Mouse (Mus musculus): Measurements from ENCODE around the gene Hmgcl.

Hmgcl gene

GRCm38 (mm10) chr4:135928376-135928775 lies 17.9 kb upstream of the Hmgcl start:
- peak; percentile 34 to 62 for DNase-seq

GRCm38 (mm10) chr4:135929405-135929804 lies 16.8 kb upstream of the Hmgcl start:
- no peak for DNase-seq

DNA sequence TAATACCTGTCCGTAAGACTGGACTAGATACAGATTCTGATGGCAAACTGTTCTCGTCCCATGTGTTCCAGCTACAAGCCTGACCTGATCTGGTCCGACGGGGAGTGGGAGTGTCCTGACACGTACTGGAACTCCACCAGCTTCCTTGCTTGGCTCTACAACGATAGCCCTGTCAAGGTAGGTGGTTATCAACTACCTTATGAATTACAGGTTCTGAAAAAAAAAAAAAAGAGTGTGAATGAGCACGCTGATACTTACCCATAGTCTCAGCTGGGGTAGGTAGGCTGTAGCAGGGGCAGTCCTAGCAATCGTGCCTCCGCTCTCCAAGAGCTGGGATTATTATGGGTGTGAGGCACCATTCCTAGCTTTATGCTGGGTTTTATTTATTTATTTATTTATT lies 16.4 kb upstream of the Hmgcl start:
- DNase-seq: no peak

GRCm38 (mm10) chr4:135930239-135930638 lies 16.0 kb upstream of the Hmgcl start:
- peak in 1 of 2 experiments; percentile 34 for DNase-seq

GRCm38 (mm10) chr4:135931832-135932231 lies 14.4 kb upstream of the Hmgcl start:
- DNase-seq: peak in 1 of 2 experiments; percentile 54

DNA sequence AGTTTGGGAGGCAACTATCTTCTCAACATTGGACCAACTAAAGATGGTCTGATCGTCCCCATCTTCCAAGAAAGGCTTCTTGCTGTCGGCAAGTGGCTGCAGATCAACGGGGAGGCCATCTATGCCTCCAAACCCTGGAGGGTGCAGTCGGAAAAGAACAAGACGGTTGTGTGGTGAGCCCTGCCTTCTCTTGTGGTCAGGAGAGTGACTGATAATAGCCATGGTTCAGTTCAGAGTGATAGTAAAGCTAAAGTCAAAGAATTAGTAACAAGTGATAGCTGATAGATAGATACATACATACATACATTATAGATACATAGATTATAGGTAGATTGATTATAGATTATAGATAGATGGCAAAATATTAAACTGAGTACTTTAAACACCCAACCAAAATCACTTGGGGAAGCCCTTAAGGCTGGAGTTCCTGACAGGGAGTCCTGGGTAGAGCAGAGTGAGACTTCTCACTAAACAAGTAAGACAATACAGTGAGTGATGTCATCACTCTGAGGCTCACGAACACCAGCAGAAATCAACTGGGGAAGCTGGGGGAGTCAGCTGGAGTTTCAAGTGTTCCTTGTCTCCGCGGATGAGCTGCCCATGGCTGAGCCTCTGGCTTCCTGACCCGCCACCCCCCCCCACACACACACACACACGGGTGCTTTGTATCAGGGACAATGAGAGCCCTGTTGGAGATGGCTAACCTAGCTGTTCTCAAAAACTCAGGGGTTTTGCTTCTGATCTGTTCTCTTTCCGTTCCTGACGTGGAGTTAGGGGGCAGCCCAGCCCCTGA lies 11.3 kb upstream of the Hmgcl start:
- DNase-seq: no peak

- no peak for DNase-seq
Observed at GRCm38 (mm10) chr4:135935502-135935901, 10.7 kb upstream of the Hmgcl start.

- no peak for DNase-seq
Observed at GRCm38 (mm10) chr4:135938858-135939257, 7.4 kb upstream of the Hmgcl start.

- peak in 1 of 2 experiments; percentile 55 for DNase-seq
Observed at GRCm38 (mm10) chr4:135941026-135941425, 5.2 kb upstream of the Hmgcl start.

GRCm38 (mm10) chr4:135942193-135942592 lies 4.1 kb upstream of the Hmgcl start:
- no peak for DNase-seq

DNA sequence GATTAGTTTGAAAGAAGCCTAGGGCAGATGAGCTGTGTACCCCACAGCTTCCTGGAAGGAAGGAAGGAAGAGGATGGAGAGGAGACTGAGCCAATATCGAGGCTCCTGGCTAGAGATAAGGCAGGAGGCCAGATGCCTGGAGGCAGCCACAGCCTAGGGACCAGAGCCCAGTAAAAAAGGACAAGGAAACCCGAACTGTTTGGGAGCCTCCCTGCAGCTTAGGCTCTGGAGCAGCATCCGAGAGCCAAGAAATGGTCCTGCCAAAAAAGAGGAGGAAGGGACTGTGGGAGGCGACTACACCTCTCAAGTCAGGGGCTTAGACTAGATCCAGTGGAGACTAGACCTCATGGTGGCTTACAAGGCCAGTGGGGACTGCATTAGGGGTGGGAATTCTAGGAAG lies 2.9 kb upstream of the Hmgcl start:
- no peak for DNase-seq

- no peak for DNase-seq
Observed at GRCm38 (mm10) chr4:135945706-135946105, 542 bp upstream of the Hmgcl start.

DNA sequence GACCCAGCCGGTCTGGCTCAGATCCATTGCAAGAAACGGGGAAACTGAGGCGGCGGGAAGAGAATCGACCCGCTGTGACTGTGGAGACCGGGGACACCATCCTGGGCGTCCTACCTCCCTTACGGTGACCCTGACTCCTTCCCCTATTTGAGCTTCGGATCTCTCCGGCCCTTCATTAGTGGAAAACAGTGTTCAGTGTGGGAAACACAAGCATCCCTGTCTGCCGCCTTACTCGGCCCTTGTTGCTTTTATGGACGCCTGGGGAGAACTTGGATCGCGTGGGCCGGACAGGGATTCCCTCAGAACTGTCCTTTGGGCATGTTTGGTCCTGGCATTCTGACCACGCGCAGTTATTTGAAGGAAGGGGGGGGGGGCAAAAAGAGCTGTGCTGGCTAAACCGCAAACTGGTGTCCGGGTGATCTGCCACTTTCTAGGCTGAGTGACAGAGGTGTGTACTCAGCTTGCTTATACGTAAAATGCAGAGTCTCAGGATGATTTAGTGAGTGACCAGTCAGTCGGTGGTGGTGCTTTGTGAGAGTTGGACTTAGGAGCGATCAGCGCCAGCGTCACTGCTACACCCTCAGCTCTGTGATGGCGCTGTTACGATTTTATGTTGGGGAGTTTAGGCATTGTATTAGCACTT lies 532 bp downstream of the Hmgcl start:
- peak in 1 of 2 experiments; percentile 48 for DNase-seq

GRCm38 (mm10) chr4:135948142-135948541 lies 1.9 kb downstream of the Hmgcl start:
- DNase-seq: no peak

GRCm38 (mm10) chr4:135949475-135949874 lies 3.2 kb downstream of the Hmgcl start:
- peak; percentile 54 to 68 for DNase-seq

DNA sequence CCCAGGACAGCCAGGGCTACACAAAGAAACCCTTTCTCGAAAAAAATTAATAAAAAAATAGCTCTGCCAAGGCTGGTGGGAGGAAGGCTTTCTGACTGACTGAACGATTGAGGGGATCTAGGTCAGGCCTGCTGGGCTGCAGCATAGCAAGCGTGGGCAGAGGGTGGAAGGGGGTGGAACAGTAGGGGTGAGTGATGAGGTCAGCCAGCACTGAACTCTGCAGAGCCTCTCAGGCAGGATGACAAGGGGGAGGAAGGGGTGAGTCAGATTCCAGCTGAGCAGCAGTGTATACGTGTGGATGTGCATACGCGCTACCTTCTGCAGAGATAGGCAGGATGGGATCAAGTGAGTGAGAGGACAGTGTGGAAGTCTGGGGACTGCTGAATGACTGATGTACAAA lies 3.7 kb downstream of the Hmgcl start:
- DNase-seq: peak; percentile 42 to 51

GRCm38 (mm10) chr4:135950365-135950764 lies 4.1 kb downstream of the Hmgcl start:
- peak in 1 of 2 experiments; percentile 32 for DNase-seq

GRCm38 (mm10) chr4:135951505-135951904 lies 5.3 kb downstream of the Hmgcl start:
- peak in 1 of 2 experiments; percentile 33 for DNase-seq

- DNase-seq: no peak
Observed at GRCm38 (mm10) chr4:135953179-135953578, 6.9 kb downstream of the Hmgcl start.

GRCm38 (mm10) chr4:135954241-135954640 lies 8.0 kb downstream of the Hmgcl start:
- peak; percentile 73 to 92 for DNase-seq

GRCm38 (mm10) chr4:135955886-135956285 lies 9.6 kb downstream of the Hmgcl start:
- DNase-seq: no peak

GRCm38 (mm10) chr4:135958354-135958753 lies 12.1 kb downstream of the Hmgcl start:
- peak; percentile 86 to 90 for DNase-seq

- DNase-seq: peak; percentile 84 to 95
Observed at GRCm38 (mm10) chr4:135960717-135961116, 14.5 kb downstream of the Hmgcl start.

DNA sequence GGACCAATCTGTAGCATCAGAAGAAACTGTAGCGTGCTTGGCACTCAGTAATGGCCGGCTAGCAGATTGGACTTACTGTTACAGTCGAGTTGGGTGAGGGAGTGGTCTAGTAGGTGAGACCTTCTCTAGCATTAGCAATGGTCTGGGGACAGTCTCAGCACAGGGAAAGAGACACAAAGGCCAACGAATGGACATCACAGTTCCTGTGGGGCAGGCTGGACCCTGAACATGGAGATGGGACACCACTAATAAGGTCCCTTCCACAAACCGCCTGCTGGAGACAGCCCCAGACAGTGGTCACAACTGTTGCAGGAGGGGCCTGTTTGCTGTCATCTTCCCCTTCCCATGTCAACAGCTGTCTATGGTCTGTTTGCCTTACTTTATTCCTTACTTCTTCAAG lies 15.5 kb downstream of the Hmgcl start:
- no peak for DNase-seq

Measured in kidney, postnatal 36 days (tissue).